Mouse (Mus musculus) midbrain, embryonic 15.5 days (tissue): ENCODE data around the gene Gm20852. TPM values are rescaled to one million over a fixed set of nuclear protein-coding genes. Genes with fewer than 3 reads are reported as not detected.
"Not testable (repeated sequence)": the region's sequence is repeated elsewhere in the genome, so short reads cannot be mapped to it uniquely, and the experiment has no call there.

Experiments used
- ATAC-seq: fragments of 200-750 bp; cut with Nextera tagmentation; replicated peaks from 2 replicates; pipeline ENCODE4 v1.8.0; 2017; ENCODE audit warnings: moderate TSS enrichment
- H3K27ac ChIP-seq: fragments of 300-500 bp; sonication (generic); 2 replicates; pipeline ENCODE4 v1.5.1; 2015; ENCODE audit warnings: mild to moderate bottlenecking, inconsistent platforms
- H3K27me3 ChIP-seq: fragments of 300-500 bp; sonication (generic); replicated peaks from 2 replicates; pipeline ENCODE4 v1.6.1; 2015; ENCODE audit warnings: inconsistent platforms
- H3K36me3 ChIP-seq: fragments of 300-500 bp; sonication (generic); replicated peaks from 2 replicates; pipeline ENCODE4 v1.6.1; 2015; ENCODE audit warnings: inconsistent platforms
- H3K4me1 ChIP-seq: fragments of 300-500 bp; sonication (generic); 2 replicates; pipeline ENCODE4 v1.6.1; 2015; ENCODE audit warnings: inconsistent platforms
- H3K4me2 ChIP-seq: fragments of 300-500 bp; sonication (generic); 2 replicates; pipeline ENCODE4 v1.6.1; 2015; ENCODE audit warnings: inconsistent platforms, mild to moderate bottlenecking, moderate library complexity
- H3K4me3 ChIP-seq: fragments of 300-500 bp; sonication (generic); 2 replicates; pipeline ENCODE4 v1.5.1; 2015; ENCODE audit warnings: mild to moderate bottlenecking, inconsistent platforms
- H3K9ac ChIP-seq: fragments of 300-500 bp; sonication (generic); 2 replicates; pipeline ENCODE4 v1.6.1; 2015; ENCODE audit warnings: mild to moderate bottlenecking, inconsistent platforms
- H3K9me3 ChIP-seq: fragments of 300-500 bp; sonication (generic); 2 replicates; pipeline ENCODE4 v1.6.1; 2016; ENCODE audit warnings: inconsistent platforms
- WGBS: fragments of 180-500 bp; shearing (Covaris S2); methylation state at CpG from one replicate; pipeline ENCODE4 v1.1.7; 2015; ENCODE audit warnings: mixed read lengths; 5-methylcytosine and 5-hydroxymethylcytosine counted together
- polyA plus RNA-seq: library from polyadenylated mRNA; unstranded; fragments of >200 nt; fragmentation: Nextera tagmentation; extraction: Ambion mirVana; gene quantifications from 2 replicates; pipeline ENCODE4 v1.2.1, GENCODE M21; 2015

Gene Gm20852
- not detected in 2 replicates for polyA plus RNA-seq

DNA sequence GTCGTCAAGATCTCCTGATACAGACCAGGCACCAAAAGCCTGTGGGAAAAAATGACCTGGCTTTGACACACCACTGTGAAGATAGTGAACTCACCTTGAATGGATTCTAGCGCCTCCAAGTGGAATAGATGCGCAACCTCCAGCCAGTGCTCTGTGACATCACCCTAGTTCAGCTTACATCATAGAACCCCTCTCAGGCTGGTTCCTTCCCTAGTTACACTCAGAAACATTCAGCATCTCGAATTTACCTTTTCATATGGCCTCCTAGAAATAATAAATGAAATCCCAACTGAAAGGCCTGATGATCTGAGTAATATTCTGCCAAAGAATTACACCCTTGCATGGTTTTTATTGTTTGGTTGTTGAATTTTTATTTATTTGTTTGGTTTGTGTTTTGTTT lies at the start of gene Gm20852:
Gm20852 (minus strand) TSS at position 101 of the 400 bp plus-strand sequence.
- not testable (repeated sequence) for H3K9ac ChIP-seq, ATAC-seq, H3K4me1 ChIP-seq, H3K27ac ChIP-seq, H3K9me3 ChIP-seq, H3K4me2 ChIP-seq, H3K27me3 ChIP-seq, H3K4me3 ChIP-seq, H3K36me3 ChIP-seq
- WGBS: no CpG with 5 or more reads among the region's 4 CpGs
